Mouse (Mus musculus) Patski (cell line): ENCODE measurements at regions not wholly inside any gene's neighbourhood (a gene's known extent, or its start where the extent isn't known, plus 50 kb on each side); places are given as distances from the start of the nearest gene placed in this dataset.
"Not testable (repeated sequence)": the region's sequence is repeated elsewhere in the genome, so short reads cannot be mapped to it uniquely, and the experiment has no call there.

Source experiments
- ATAC-seq: fragments of 100-300 bp; one replicate; pipeline ENCODE4 v1.8.0; 2021
- CTCF ChIA-PET: fragments of 350-600 bp; sonication (Branson Sonifier 250); formaldehyde crosslinking; loops from one replicate; lab custom pipeline; 2022; ENCODE audit warnings: inconsistent platforms; lab: Charles Lee
- POLR2A ChIA-PET: fragments of 350-600 bp; sonication (Branson Sonifier 250); formaldehyde crosslinking; loops from one replicate; lab custom pipeline; 2022; ENCODE audit warnings: antibody characterized with exemption, inconsistent platforms; lab: Charles Lee
- DNase-seq: peaks from one replicate; pipeline ENCODE4 v3.0.0-alpha.2; 2011; ENCODE audit warnings: low read depth, low spot score
- H3K27me3 ChIP-seq: fragments of 371-371 bp; one replicate; pipeline ENCODE4 v1.5.1; 2021
- CTCF ChIP-seq: fragments of 100-300 bp; IDR thresholded peaks from one replicate; pipeline ENCODE4 v1.5.1; 2021
- in situ Hi-C: fragments of 300-500 bp; cut with MboI; formaldehyde crosslinking; loops from 3 replicates; pipeline ENCODE4 v1.11.1; 2018; ENCODE audit warnings: low pct_unique_long_range_greater_than_20kb, mixed read lengths

GRCm38 (mm10) chr10:14303476-14303875 is 242.0 kb downstream of the Adgrg6 start:
- peaks cover 16% of the 10 kb centered on the region for H3K27me3 ChIP-seq
- no peak for DNase-seq
- CTCF ChIA-PET, result interaction anchor here (1.1 kb wide), 1 partner anchor 11 kb away, joined by 3 read pairs; no protein-coding TSS in a partner anchor
- no peak for ATAC-seq
- POLR2A ChIA-PET, result interaction anchor here (0.6 to 0.7 kb wide), 2 partner anchors 40 to 509 kb away, joined by 3 to 6 read pairs; no protein-coding TSS in a partner anchor
- TF ChIP-seq CTCF, result no peak
- in situ Hi-C loops, result no loop called here

- in situ Hi-C loops, result no loop called here
- ChIA-PET CTCF (no interaction called here), POLR2A (no interaction called here)
- peaks cover 12% of the 10 kb centered on the region for H3K27me3 ChIP-seq
- ATAC-seq (no peak), DNase-seq (no peak)
- no peak for TF ChIP-seq CTCF
These were observed 249.3 kb downstream of the Adgrg6 start for GRCm38 (mm10) chr10:14296147-14296546.

DNA sequence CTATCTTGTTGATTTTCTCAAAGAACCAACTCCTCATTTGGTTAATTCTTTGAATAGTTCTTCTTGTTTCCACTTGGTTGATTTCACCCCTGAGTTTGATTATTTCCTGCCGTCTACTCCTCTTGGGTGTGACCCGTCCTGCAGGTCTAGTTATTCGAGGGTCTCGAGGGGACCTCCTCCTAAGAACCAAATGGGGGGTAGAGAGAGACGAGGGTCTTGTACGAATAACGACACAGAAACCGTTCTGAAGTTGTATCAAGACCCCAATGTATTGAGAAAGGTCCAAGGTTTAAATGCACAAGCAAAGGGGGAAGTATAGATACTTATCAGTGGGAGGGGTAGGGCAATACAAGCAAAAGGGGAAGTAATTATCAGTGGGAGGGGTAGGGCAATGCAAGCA is 252.8 kb downstream of the Adgrg6 start:
- in situ Hi-C loops, CTCF ChIA-PET, ATAC-seq, DNase-seq, H3K27me3 ChIP-seq, POLR2A ChIA-PET: not testable (repeated sequence)

GRCm38 (mm10) chr10:14287551-14287950 is 257.9 kb downstream of the Adgrg6 start:
- CTCF ChIA-PET, result interaction anchor here (0.8 kb wide), 1 partner anchor 9 kb away, joined by 3 read pairs; no protein-coding TSS in a partner anchor
- no peak for TF ChIP-seq CTCF
- in situ Hi-C loops, result no loop called here
- no peak for DNase-seq
- POLR2A ChIA-PET, result no interaction called here
- ATAC-seq, result no peak
- H3K27me3 ChIP-seq, result peaks cover 8% of the 10 kb centered on the region

DNA sequence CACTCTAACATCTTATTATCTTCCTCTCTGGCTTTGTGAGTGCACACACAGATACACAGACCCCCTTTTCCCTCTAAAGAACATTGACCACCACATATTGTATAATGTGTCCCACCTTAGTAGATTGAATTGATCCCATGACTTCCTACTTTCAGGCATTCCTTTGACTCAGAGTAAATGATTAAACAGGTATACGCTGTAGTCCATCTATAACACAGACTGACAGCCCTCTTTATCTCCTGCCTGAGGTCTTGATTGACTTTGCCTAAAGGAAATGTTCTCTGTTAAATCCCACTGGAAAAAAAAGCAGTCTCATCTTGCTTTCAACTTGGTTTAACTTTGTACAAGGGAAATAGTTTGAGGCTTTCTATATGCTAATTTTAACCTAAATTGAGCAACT is 268.8 kb downstream of the Adgrg6 start:
- in situ Hi-C loops, result no loop called here
- no peak for TF ChIP-seq CTCF
- peaks cover 10% of the 10 kb centered on the region for H3K27me3 ChIP-seq
- CTCF ChIA-PET, result no interaction called here
- no peak for ATAC-seq
- DNase-seq, result no peak
- POLR2A ChIA-PET, result no interaction called here

DNA sequence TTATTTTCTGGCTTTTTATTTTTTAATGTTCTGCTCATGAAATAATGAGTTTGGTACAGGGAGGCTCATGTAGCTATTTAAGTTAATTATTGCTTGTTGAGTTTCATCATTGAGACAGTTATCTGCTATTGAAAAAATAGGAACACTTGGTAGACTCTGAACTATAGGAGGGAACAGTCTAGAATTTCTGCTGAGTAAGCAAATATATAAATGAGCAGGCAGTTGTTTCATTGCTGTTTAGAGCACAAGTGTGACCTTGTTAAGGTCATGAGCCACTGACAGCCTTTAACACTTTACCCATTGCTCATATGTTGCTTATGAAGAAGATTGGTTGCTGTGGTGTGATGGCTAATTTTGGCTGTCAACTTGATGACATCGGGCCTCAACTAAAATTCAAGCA is 270.0 kb downstream of the Adgrg6 start:
- peaks cover 15% of the 10 kb centered on the region for H3K27me3 ChIP-seq
- in situ Hi-C loops, result no loop called here
- ChIA-PET CTCF (interaction anchor here (1.3 kb wide), 1 partner anchor 24 kb away, joined by 3 read pairs; no protein-coding TSS in a partner anchor), POLR2A (no interaction called here)
- ATAC-seq, result no peak
- no peak for DNase-seq
- no peak for TF ChIP-seq CTCF

GRCm38 (mm10) chr10:14270008-14270407 is 275.5 kb downstream of the Adgrg6 start:
- TF ChIP-seq CTCF, result no peak
- ChIA-PET CTCF (no interaction called here), POLR2A (no interaction called here)
- in situ Hi-C loops, result no loop called here
- no peak for ATAC-seq
- peaks cover 35% of the 10 kb centered on the region for H3K27me3 ChIP-seq
- DNase-seq, result no peak

DNA sequence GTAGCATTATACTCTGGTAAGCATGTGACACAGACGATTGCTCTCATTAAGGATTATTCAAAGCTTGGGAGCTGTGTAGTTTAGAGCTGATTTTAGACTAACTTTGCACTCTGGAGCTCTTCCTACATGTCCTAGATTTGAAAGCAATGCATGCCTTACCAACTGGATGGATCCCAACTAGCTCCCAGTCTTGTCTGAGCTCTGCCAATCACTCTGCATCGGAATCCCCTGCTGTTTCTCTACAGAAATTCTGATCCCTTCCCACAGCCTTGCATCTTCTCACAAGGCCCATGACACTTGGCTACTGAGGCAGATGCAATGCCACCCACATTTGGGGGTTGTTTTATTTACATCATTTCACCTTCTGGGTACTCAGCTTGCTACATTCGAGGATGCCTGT is 277.8 kb downstream of the Adgrg6 start:
- CTCF ChIA-PET, result no interaction called here
- in situ Hi-C loops, result no loop called here
- no peak for TF ChIP-seq CTCF
- POLR2A ChIA-PET, result no interaction called here
- peaks cover 48% of the 10 kb centered on the region for H3K27me3 ChIP-seq
- no peak for DNase-seq
- ATAC-seq, result no peak

DNA sequence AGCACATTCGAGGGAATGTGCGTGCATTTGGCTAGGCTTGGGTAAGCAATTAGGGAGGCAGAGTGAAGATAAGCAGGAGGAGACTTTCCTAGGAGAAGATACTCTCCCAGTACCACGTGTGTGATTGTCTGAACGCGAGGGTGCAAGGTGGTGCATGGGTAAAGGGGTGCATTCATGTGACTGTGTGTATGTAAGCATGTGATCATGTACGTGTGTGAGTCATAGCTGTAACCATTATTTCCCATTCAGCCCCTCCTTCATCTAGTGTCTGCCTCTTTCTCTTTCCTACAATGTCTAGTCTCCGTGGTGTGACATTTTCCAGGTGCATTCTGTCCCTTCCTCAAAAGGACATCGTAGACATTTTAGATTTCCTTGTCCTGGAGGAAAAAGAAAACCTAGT is 273.8 kb downstream of the Hivep2 start:
- no peak for TF ChIP-seq CTCF
- no peak for DNase-seq
- ChIA-PET CTCF (no interaction called here), POLR2A (no interaction called here)
- no peak for ATAC-seq
- in situ Hi-C loops, result no loop called here
- no peaks in the 10 kb centered on the region for H3K27me3 ChIP-seq

DNA sequence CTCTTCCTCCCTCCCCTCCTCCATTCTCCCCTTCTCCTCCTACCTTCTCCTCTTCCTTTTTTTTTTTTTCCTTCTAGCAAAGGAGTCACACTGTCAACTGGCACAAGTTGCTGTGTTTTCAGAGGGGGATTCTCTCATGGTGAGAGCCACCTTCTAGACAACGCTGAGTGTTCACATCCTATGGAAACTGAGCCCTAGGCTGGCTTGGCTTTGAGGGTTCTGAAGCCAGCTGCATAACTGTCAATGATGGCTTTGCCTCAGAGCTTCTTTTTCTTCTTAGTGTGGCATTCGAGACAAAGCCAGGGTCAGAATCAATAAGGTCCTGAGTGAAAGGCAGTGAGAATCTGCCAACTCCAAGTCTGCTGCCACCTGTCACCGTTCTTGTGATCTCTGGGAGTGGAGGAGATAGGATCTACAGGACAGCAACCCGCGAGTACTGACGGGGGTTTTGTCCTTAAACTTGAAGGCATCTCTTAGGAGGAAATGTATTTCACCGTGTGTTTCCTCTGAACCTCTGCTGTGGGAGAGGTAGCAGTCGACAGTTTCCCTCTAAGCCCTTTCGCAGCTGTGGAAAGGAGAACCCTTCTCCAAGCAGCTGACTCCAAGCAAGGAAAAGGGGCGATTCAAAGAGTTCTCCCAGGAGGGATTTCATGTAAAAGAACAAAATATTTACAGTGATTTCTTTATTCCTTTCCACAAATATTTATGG is 269.2 kb downstream of the Hivep2 start:
- no peak for TF ChIP-seq CTCF

DNA sequence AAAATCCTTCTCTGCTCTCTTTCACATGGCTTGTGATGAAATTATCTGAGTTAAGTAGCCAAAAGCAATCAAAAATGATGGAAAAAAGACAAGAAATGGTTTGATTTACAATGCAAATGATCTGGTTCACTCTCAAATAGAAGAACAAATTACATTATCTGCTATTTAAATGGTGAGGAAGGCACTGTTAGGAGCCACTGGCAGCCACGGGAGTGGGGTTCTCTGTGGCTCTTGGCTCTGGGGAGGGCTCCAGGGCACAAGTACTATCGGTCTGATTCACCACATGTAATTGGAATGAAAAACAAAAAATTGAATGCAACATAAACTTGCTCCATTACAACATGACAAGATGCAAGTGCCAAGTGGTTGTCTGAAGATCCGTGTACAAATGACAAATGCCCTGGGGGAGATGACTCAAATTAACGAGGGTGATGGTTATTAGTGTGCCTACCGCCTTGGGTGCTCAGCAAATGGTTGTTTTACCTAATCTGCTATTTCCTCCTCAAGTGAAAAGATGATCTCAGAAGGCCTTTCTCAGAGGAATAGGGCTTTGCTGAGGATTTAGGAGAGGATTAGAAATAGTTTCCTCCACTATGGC is 268.2 kb downstream of the Hivep2 start:
- TF ChIP-seq CTCF, result no peak
- in situ Hi-C loops, result no loop called here
- peak; percentile 90 for DNase-seq
- ChIA-PET CTCF (no interaction called here), POLR2A (no interaction called here)
- H3K27me3 ChIP-seq, result peaks cover 10% of the 10 kb centered on the region
- peak; percentile 95 for ATAC-seq

More for the DNA sequence above, 269.2 kb downstream of the Hivep2 start:
- no peak for DNase-seq
- in situ Hi-C loops, result no loop called here
- peaks cover 6% of the 10 kb centered on the region for H3K27me3 ChIP-seq
- POLR2A ChIA-PET, result no interaction called here
- CTCF ChIA-PET, result no interaction called here
- no peak for ATAC-seq
